Mouse (Mus musculus) MEL (cell line): ENCODE results near the gene Urb1. TPM values are rescaled to one million over a fixed set of nuclear protein-coding genes. Genes with fewer than 3 reads are reported as not detected.

ENCODE experiments used
- DNase-seq: peaks from one replicate; pipeline ENCODE4 v3.0.0; 2011; ENCODE audit warnings: low read depth, low spot score
- H3K27ac ChIP-seq: 2 replicates; pipeline ENCODE4 v1.5.1; 2012; ENCODE audit warnings: low read depth, mild to moderate bottlenecking, control low read depth, low read length, moderate library complexity; ENCODE audit not compliant: control insufficient read depth
- H3K27me3 ChIP-seq, 2 experiments: fragments of 150-350 bp in 1 of 2; sonication (generic) in 1 of 2; 2 replicates each; pipeline ENCODE4 v1.6.1; 2012; ENCODE audit warnings: low read length in 2 of 2, mild to moderate bottlenecking in 2 of 2, improper control_type of control experiment in 1 of 2, moderate library complexity in 1 of 2; ENCODE audit not compliant: insufficient read depth in 2 of 2, control insufficient read depth in 1 of 2
- H3K36me3 ChIP-seq, 2 experiments: 2 replicates each; pipeline ENCODE4 v1.6.1; 2012 to 2014; ENCODE audit warnings: low read length in 2 of 2, improper control_type of control experiment in 1 of 2, inconsistent platforms in 1 of 2, mild to moderate bottlenecking in 1 of 2; ENCODE audit not compliant: insufficient read depth in 2 of 2, control insufficient read depth in 1 of 2
- H3K4me1 ChIP-seq, 2 experiments: fragments of 150-350 bp in 1 of 2; sonication (generic) in 1 of 2; 2 replicates each; pipeline ENCODE4 v1.6.1; 2012; ENCODE audit warnings: low read length in 2 of 2, improper control_type of control experiment in 1 of 2, mild to moderate bottlenecking in 1 of 2; ENCODE audit not compliant: insufficient read depth in 2 of 2, control insufficient read depth in 1 of 2
- H3K4me3 ChIP-seq, 2 experiments: fragments of 150-350 bp in 1 of 2; sonication (generic) in 1 of 2; 2 replicates each; pipeline ENCODE4 v1.5.1; 2012; ENCODE audit warnings: low read depth in 2 of 2, low read length in 2 of 2, mild to moderate bottlenecking in 2 of 2, moderate library complexity in 2 of 2, control low read depth in 1 of 2, improper control_type of control experiment in 1 of 2; ENCODE audit not compliant: control insufficient read depth in 1 of 2, insufficient read depth in 1 of 2
- H3K79me2 ChIP-seq: 2 replicates; pipeline ENCODE4 v1.6.1; 2012; ENCODE audit warnings: mild to moderate bottlenecking, low read length, moderate library complexity; ENCODE audit not compliant: control insufficient read depth, poor library complexity, insufficient read depth
- H3K9ac ChIP-seq: 2 replicates; pipeline ENCODE4 v1.6.1; 2012; ENCODE audit warnings: low read depth, mild to moderate bottlenecking, control low read depth, low read length, moderate library complexity; ENCODE audit not compliant: control insufficient read depth, poor library complexity, severe bottlenecking
- H3K9me3 ChIP-seq: fragments of 150-350 bp; sonication (generic); replicated peaks from 2 replicates; pipeline ENCODE4 v1.6.1; 2012; ENCODE audit warnings: mild to moderate bottlenecking, low read length, improper control_type of control experiment, moderate library complexity; ENCODE audit not compliant: insufficient read depth
- BHLHE40 ChIP-seq: IDR thresholded peaks from 2 replicates; pipeline ENCODE4 v1.6.1; 2012; ENCODE audit warnings: low read depth, mild to moderate bottlenecking, inconsistent platforms, low read length, improper control_type of control experiment, borderline replicate concordance
- CHD2 ChIP-seq: IDR thresholded peaks from 2 replicates; pipeline ENCODE4 v1.6.1; 2011; ENCODE audit warnings: low read length, improper control_type of control experiment
- CTCF ChIP-seq, 3 experiments: IDR thresholded peaks in 2 of 3; conservative IDR thresholded peaks in 1 of 3; 2 replicates each; pipeline ENCODE4 v1.5.1; 2011 to 2012; ENCODE audit warnings: low read length in 3 of 3, low read depth in 2 of 3, mild to moderate bottlenecking in 2 of 3, improper control_type of control experiment in 1 of 3, inconsistent platforms in 1 of 3, mixed read lengths in 1 of 3, moderate library complexity in 1 of 3; ENCODE audit not compliant: control insufficient read depth in 1 of 3, insufficient read depth in 1 of 3, poor library complexity in 1 of 3, severe bottlenecking in 1 of 3
- GABPA ChIP-seq: IDR thresholded peaks from 2 replicates; pipeline ENCODE4 v1.6.1; 2012; ENCODE audit warnings: low read depth, mild to moderate bottlenecking, inconsistent platforms, low read length, improper control_type of control experiment, moderate library complexity
- GATA1 ChIP-seq: IDR thresholded peaks from 2 replicates; pipeline ENCODE4 v1.6.1; 2011; ENCODE audit warnings: low read depth, low read length, improper control_type of control experiment
- HCFC1 ChIP-seq: IDR thresholded peaks from 2 replicates; pipeline ENCODE4 v1.6.1; 2012; ENCODE audit warnings: low read depth, mild to moderate bottlenecking, inconsistent platforms, low read length, improper control_type of control experiment, moderate library complexity
- KAT2A ChIP-seq: conservative IDR thresholded peaks from 2 replicates; pipeline ENCODE4 v1.6.1; 2012; ENCODE audit warnings: low read depth, low read length, improper control_type of control experiment, inconsistent platforms
- MAZ ChIP-seq: IDR thresholded peaks from 2 replicates; pipeline ENCODE4 v1.6.1; 2012; ENCODE audit warnings: low read depth, mild to moderate bottlenecking, inconsistent platforms, low read length, improper control_type of control experiment
- POLR2A ChIP-seq, 2 experiments: IDR thresholded peaks; 2 replicates each; pipeline ENCODE4 v1.6.1; 2011 to 2012; ENCODE audit warnings: low read length in 2 of 2, mild to moderate bottlenecking in 2 of 2, control low read depth in 1 of 2, improper control_type of control experiment in 1 of 2, low read depth in 1 of 2, moderate library complexity in 1 of 2; ENCODE audit not compliant: control insufficient read depth in 1 of 2, insufficient read depth in 1 of 2, poor library complexity in 1 of 2
- POLR2AphosphoS5 ChIP-seq: IDR thresholded peaks from 2 replicates; pipeline ENCODE4 v1.6.1; 2012; ENCODE audit warnings: low read depth, borderline replicate concordance, mild to moderate bottlenecking, inconsistent platforms, low read length, moderate library complexity, mixed read lengths
- RAD21 ChIP-seq: IDR thresholded peaks from 2 replicates; pipeline ENCODE4 v1.6.1; 2011; ENCODE audit warnings: mild to moderate bottlenecking, low read depth, low read length, improper control_type of control experiment
- TBP ChIP-seq: IDR thresholded peaks from 2 replicates; pipeline ENCODE4 v1.8.0; 2011; ENCODE audit warnings: low read depth, low read length, improper control_type of control experiment
- USF1 ChIP-seq: IDR thresholded peaks from 2 replicates; pipeline ENCODE4 v1.6.1; 2014; ENCODE audit warnings: low read depth, mild to moderate bottlenecking, inconsistent platforms, low read length, improper control_type of control experiment, moderate library complexity
- ZC3H11A ChIP-seq: IDR thresholded peaks from 2 replicates; pipeline ENCODE4 v1.6.1; 2012; ENCODE audit warnings: low read depth, mild to moderate bottlenecking, inconsistent platforms, low read length, improper control_type of control experiment
- polyA plus RNA-seq, 2 experiments: library from polyadenylated mRNA; stranded (reverse) in 1 of 2; unstranded in 1 of 2; fragments of >175 nt in 1 of 2; fragments of >200 nt in 1 of 2; gene quantifications; 2 replicates each; pipeline versions ENCODE4 v1.2.1 to v1.2.4; 2012; ENCODE audit warnings: low replicate concordance in 2 of 2, low read depth in 1 of 2; ENCODE audit not compliant: insufficient read length in 2 of 2, insufficient read depth in 1 of 2, missing spikeins in 1 of 2
- total RNA-seq: library from RNA; depleted of rRNA; stranded (reverse); fragments of 300-350 nt; gene quantifications from 2 replicates; pipeline ENCODE4 v1.2.3, GENCODE M21; 2012

Gene Urb1
- total and polyA plus RNA-seq, 3 experiments = 26.2 to 36.7 (median 35.3) TPM

DNA sequence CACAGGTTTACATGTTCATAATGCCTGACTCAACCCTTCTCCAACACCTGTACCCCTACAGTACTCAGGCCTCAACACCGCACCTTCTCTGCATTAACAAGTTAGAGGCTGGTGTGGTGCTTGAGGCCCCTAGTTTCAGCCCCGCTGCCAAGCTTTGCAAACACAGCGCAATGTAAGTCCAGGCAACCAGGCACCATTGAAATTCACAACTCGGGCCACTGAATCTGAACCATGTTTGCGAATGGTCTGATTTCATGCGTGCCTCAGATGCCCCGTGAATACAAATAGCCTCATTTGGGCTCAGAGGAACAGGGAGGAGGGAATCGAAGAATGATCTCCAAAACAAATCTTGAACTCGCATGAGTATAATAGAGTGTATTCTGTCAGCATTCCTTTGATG is 32.0 kb upstream of the Urb1 start:
- no peak overlapping the region for H3K27ac ChIP-seq
- no peaks in the 10 kb centered on the region for H3K79me2 ChIP-seq
- no peaks in the 10 kb centered on the region for H3K36me3 ChIP-seq
- no peaks in the 10 kb centered on the region for H3K27me3 ChIP-seq
- H3K9ac ChIP-seq = no peak overlapping the region
- TF ChIP-seq CTCF (IDR thresholded peaks at IDR 0.05 in 2 of 3, conservative IDR thresholded peaks at IDR 0.05 in 1 of 3; ENCODE audit: control insufficient read depth in 1 of 3, insufficient read depth in 1 of 3, low read depth in 2 of 3, low read length in 3 of 3, poor library complexity in 1 of 3, severe bottlenecking in 1 of 3) = no peak
- no peak for TF ChIP-seq GATA1
- TF ChIP-seq POLR2AphosphoS5 = no peak
- TF ChIP-seq HCFC1 = no peak
- no peak for TF ChIP-seq MAZ
- no peak for TF ChIP-seq POLR2A (IDR thresholded peaks at IDR 0.05; ENCODE audit: control insufficient read depth in 1 of 2, insufficient read depth in 1 of 2, low read depth in 1 of 2, low read length in 2 of 2, poor library complexity in 1 of 2)
- TF ChIP-seq BHLHE40 = no peak
- H3K9me3 ChIP-seq = no peaks in the 10 kb centered on the region
- no peak for DNase-seq
- H3K4me3 ChIP-seq = no peak overlapping the region
- no peaks in the 10 kb centered on the region for H3K4me1 ChIP-seq

- no peak for TF ChIP-seq CTCF (IDR thresholded peaks at IDR 0.05 in 2 of 3, conservative IDR thresholded peaks at IDR 0.05 in 1 of 3; ENCODE audit: control insufficient read depth in 1 of 3, insufficient read depth in 1 of 3, low read depth in 2 of 3, low read length in 3 of 3, poor library complexity in 1 of 3, severe bottlenecking in 1 of 3)
- TF ChIP-seq TBP = no peak
- no peak for TF ChIP-seq USF1
- no peak for TF ChIP-seq KAT2A
- TF ChIP-seq ZC3H11A = no peak
- TF ChIP-seq GABPA = no peak
- TF ChIP-seq CHD2 = no peak
- TF ChIP-seq, all 39 proteins: peak for 0
- Histone ChIP-seq H3K4me1 (no peaks in the 10 kb centered on the region), H3K9ac (no peak overlapping the region), H3K9me3 (no peaks in the 10 kb centered on the region), H3K79me2 (no peaks in the 10 kb centered on the region), H3K27me3 (peaks cover 0 to 2% of the 10 kb centered on the region in 2 experiments; a peak in 2 of 4 replicates), H3K36me3 (no peaks in the 10 kb centered on the region), H3K27ac (no peak overlapping the region), H3K4me3 (no peak overlapping the region)
- no peak for DNase-seq
Observed at GRCm38 (mm10) chr16:90837431-90837830, 27.2 kb upstream of the Urb1 start.

GRCm38 (mm10) chr16:90833041-90833791 is 23.0 kb upstream of the Urb1 start:
- peaks cover 2 to 4% of the 10 kb centered on the region in 2 experiments; a peak in 2 of 4 replicates for H3K27me3 ChIP-seq
- no peak for DNase-seq
- no peak overlapping the region for H3K4me3 ChIP-seq
- H3K9ac ChIP-seq = no peak overlapping the region
- TF ChIP-seq RAD21 (no peak), USF1 (no peak)
- peaks cover 0 to 9% of the 10 kb centered on the region in 2 experiments; a peak in 2 of 4 replicates for H3K4me1 ChIP-seq
- no peaks in the 10 kb centered on the region; a peak in 1 of 4 replicates for H3K36me3 ChIP-seq
- no peak overlapping the region for H3K27ac ChIP-seq
- H3K79me2 ChIP-seq = no peaks in the 10 kb centered on the region; the same call in 1 of the 2 replicates
- H3K9me3 ChIP-seq = no peaks in the 10 kb centered on the region
